Mouse (Mus musculus) MEL (cell line): ENCODE data around the gene Tent4b. TPM values are rescaled to one million over a fixed set of nuclear protein-coding genes. Genes with fewer than 3 reads are reported as not detected.

Experiments
- DNase-seq: peaks from one replicate; pipeline ENCODE4 v3.0.0; 2011; ENCODE audit warnings: low read depth, low spot score
- H3K27ac ChIP-seq: 2 replicates; pipeline ENCODE4 v1.5.1; 2012; ENCODE audit warnings: low read depth, mild to moderate bottlenecking, control low read depth, low read length, moderate library complexity; ENCODE audit not compliant: control insufficient read depth
- H3K27me3 ChIP-seq, 2 experiments: fragments of 150-350 bp in 1 of 2; sonication (generic) in 1 of 2; 2 replicates each; pipeline ENCODE4 v1.6.1; 2012; ENCODE audit warnings: low read length in 2 of 2, mild to moderate bottlenecking in 2 of 2, improper control_type of control experiment in 1 of 2, moderate library complexity in 1 of 2; ENCODE audit not compliant: insufficient read depth in 2 of 2, control insufficient read depth in 1 of 2
- H3K36me3 ChIP-seq, 2 experiments: 2 replicates each; pipeline ENCODE4 v1.6.1; 2012 to 2014; ENCODE audit warnings: low read length in 2 of 2, improper control_type of control experiment in 1 of 2, inconsistent platforms in 1 of 2, mild to moderate bottlenecking in 1 of 2; ENCODE audit not compliant: insufficient read depth in 2 of 2, control insufficient read depth in 1 of 2
- H3K4me1 ChIP-seq, 2 experiments: fragments of 150-350 bp in 1 of 2; sonication (generic) in 1 of 2; 2 replicates each; pipeline ENCODE4 v1.6.1; 2012; ENCODE audit warnings: low read length in 2 of 2, improper control_type of control experiment in 1 of 2, mild to moderate bottlenecking in 1 of 2; ENCODE audit not compliant: insufficient read depth in 2 of 2, control insufficient read depth in 1 of 2
- H3K4me3 ChIP-seq, 2 experiments: fragments of 150-350 bp in 1 of 2; sonication (generic) in 1 of 2; 2 replicates each; pipeline ENCODE4 v1.5.1; 2012; ENCODE audit warnings: low read depth in 2 of 2, low read length in 2 of 2, mild to moderate bottlenecking in 2 of 2, moderate library complexity in 2 of 2, control low read depth in 1 of 2, improper control_type of control experiment in 1 of 2; ENCODE audit not compliant: control insufficient read depth in 1 of 2, insufficient read depth in 1 of 2
- H3K79me2 ChIP-seq: 2 replicates; pipeline ENCODE4 v1.6.1; 2012; ENCODE audit warnings: mild to moderate bottlenecking, low read length, moderate library complexity; ENCODE audit not compliant: control insufficient read depth, poor library complexity, insufficient read depth
- H3K9ac ChIP-seq: 2 replicates; pipeline ENCODE4 v1.6.1; 2012; ENCODE audit warnings: low read depth, mild to moderate bottlenecking, control low read depth, low read length, moderate library complexity; ENCODE audit not compliant: control insufficient read depth, poor library complexity, severe bottlenecking
- H3K9me3 ChIP-seq: fragments of 150-350 bp; sonication (generic); replicated peaks from 2 replicates; pipeline ENCODE4 v1.6.1; 2012; ENCODE audit warnings: mild to moderate bottlenecking, low read length, improper control_type of control experiment, moderate library complexity; ENCODE audit not compliant: insufficient read depth
- CHD1 ChIP-seq: IDR thresholded peaks from 2 replicates; pipeline ENCODE4 v1.6.1; 2012; ENCODE audit warnings: low read depth, mild to moderate bottlenecking, inconsistent platforms, low read length, improper control_type of control experiment
- CHD2 ChIP-seq: IDR thresholded peaks from 2 replicates; pipeline ENCODE4 v1.6.1; 2011; ENCODE audit warnings: low read length, improper control_type of control experiment
- CTCF ChIP-seq, 3 experiments: IDR thresholded peaks in 2 of 3; conservative IDR thresholded peaks in 1 of 3; 2 replicates each; pipeline ENCODE4 v1.5.1; 2011 to 2012; ENCODE audit warnings: low read length in 3 of 3, low read depth in 2 of 3, mild to moderate bottlenecking in 2 of 3, improper control_type of control experiment in 1 of 3, inconsistent platforms in 1 of 3, mixed read lengths in 1 of 3, moderate library complexity in 1 of 3; ENCODE audit not compliant: control insufficient read depth in 1 of 3, insufficient read depth in 1 of 3, poor library complexity in 1 of 3, severe bottlenecking in 1 of 3
- ELF1 ChIP-seq: IDR thresholded peaks from 2 replicates; pipeline ENCODE4 v1.6.1; 2014; ENCODE audit warnings: low read depth, mild to moderate bottlenecking, inconsistent platforms, low read length, improper control_type of control experiment, moderate library complexity
- ETS1 ChIP-seq: IDR thresholded peaks from 2 replicates; pipeline ENCODE4 v1.6.1; 2012; ENCODE audit warnings: low read depth, mild to moderate bottlenecking, inconsistent platforms, low read length, improper control_type of control experiment, moderate library complexity
- HCFC1 ChIP-seq: IDR thresholded peaks from 2 replicates; pipeline ENCODE4 v1.6.1; 2012; ENCODE audit warnings: low read depth, mild to moderate bottlenecking, inconsistent platforms, low read length, improper control_type of control experiment, moderate library complexity
- JUND ChIP-seq: IDR thresholded peaks from 2 replicates; pipeline ENCODE4 v1.6.1; 2011; ENCODE audit warnings: low read depth, mild to moderate bottlenecking, improper control_type of control experiment, low read length
- KAT2A ChIP-seq: conservative IDR thresholded peaks from 2 replicates; pipeline ENCODE4 v1.6.1; 2012; ENCODE audit warnings: low read depth, low read length, improper control_type of control experiment, inconsistent platforms
- MAFK ChIP-seq: IDR thresholded peaks from 2 replicates; pipeline ENCODE4 v1.6.1; 2011; ENCODE audit warnings: low read depth, mild to moderate bottlenecking, low read length, improper control_type of control experiment, borderline replicate concordance
- MAX ChIP-seq: IDR thresholded peaks from 2 replicates; pipeline ENCODE4 v1.6.1; 2011; ENCODE audit warnings: low read length, improper control_type of control experiment
- MEF2A ChIP-seq: IDR thresholded peaks from 2 replicates; pipeline ENCODE4 v1.6.1; 2014; ENCODE audit warnings: low read depth, mild to moderate bottlenecking, inconsistent platforms, low read length, improper control_type of control experiment; ENCODE audit not compliant: poor library complexity, insufficient replicate concordance, severe bottlenecking; ENCODE audit errors: extremely low read depth
- MYB ChIP-seq: IDR thresholded peaks from 2 replicates; pipeline ENCODE4 v1.6.1; 2011; ENCODE audit warnings: mild to moderate bottlenecking, low read depth, low read length, improper control_type of control experiment
- NRF1 ChIP-seq: IDR thresholded peaks from 2 replicates; pipeline ENCODE4 v1.6.1; 2014; ENCODE audit warnings: low read depth, mild to moderate bottlenecking, inconsistent platforms, low read length, improper control_type of control experiment, moderate library complexity; ENCODE audit not compliant: poor library complexity, insufficient read depth, severe bottlenecking
- POLR2A ChIP-seq, 2 experiments: IDR thresholded peaks; 2 replicates each; pipeline ENCODE4 v1.6.1; 2011 to 2012; ENCODE audit warnings: low read length in 2 of 2, mild to moderate bottlenecking in 2 of 2, control low read depth in 1 of 2, improper control_type of control experiment in 1 of 2, low read depth in 1 of 2, moderate library complexity in 1 of 2; ENCODE audit not compliant: control insufficient read depth in 1 of 2, insufficient read depth in 1 of 2, poor library complexity in 1 of 2
- POLR2AphosphoS5 ChIP-seq: IDR thresholded peaks from 2 replicates; pipeline ENCODE4 v1.6.1; 2012; ENCODE audit warnings: low read depth, borderline replicate concordance, mild to moderate bottlenecking, inconsistent platforms, low read length, moderate library complexity, mixed read lengths
- RCOR1 ChIP-seq: IDR thresholded peaks from 2 replicates; pipeline ENCODE4 v1.6.1; 2012; ENCODE audit warnings: low read depth, mild to moderate bottlenecking, inconsistent platforms, low read length, improper control_type of control experiment
- SIN3A ChIP-seq: IDR thresholded peaks from 2 replicates; pipeline ENCODE4 v1.6.1; 2012; ENCODE audit warnings: low read length, improper control_type of control experiment, inconsistent platforms
- TBP ChIP-seq: IDR thresholded peaks from 2 replicates; pipeline ENCODE4 v1.8.0; 2011; ENCODE audit warnings: low read depth, low read length, improper control_type of control experiment
- TCF12 ChIP-seq: IDR thresholded peaks from 2 replicates; pipeline ENCODE4 v1.6.1; 2014; ENCODE audit warnings: low read depth, mild to moderate bottlenecking, inconsistent platforms, low read length, improper control_type of control experiment, moderate library complexity
- UBTF ChIP-seq: IDR thresholded peaks from 2 replicates; pipeline ENCODE4 v1.6.1; 2012; ENCODE audit warnings: low read depth, mild to moderate bottlenecking, inconsistent platforms, low read length, improper control_type of control experiment, moderate library complexity, borderline replicate concordance; ENCODE audit not compliant: insufficient read depth
- USF2 ChIP-seq, 2 experiments: IDR thresholded peaks; 2 replicates each; pipeline ENCODE4 v1.6.1; 2011 to 2012; ENCODE audit warnings: improper control_type of control experiment in 2 of 2, low read length in 2 of 2, borderline replicate concordance in 1 of 2, inconsistent platforms in 1 of 2, low read depth in 1 of 2, mild to moderate bottlenecking in 1 of 2; ENCODE audit not compliant: insufficient read depth in 1 of 2
- polyA plus RNA-seq, 2 experiments: library from polyadenylated mRNA; stranded (reverse) in 1 of 2; unstranded in 1 of 2; fragments of >175 nt in 1 of 2; fragments of >200 nt in 1 of 2; gene quantifications; 2 replicates each; pipeline versions ENCODE4 v1.2.1 to v1.2.4; 2012; ENCODE audit warnings: low replicate concordance in 2 of 2, low read depth in 1 of 2; ENCODE audit not compliant: insufficient read length in 2 of 2, insufficient read depth in 1 of 2, missing spikeins in 1 of 2
- total RNA-seq: library from RNA; depleted of rRNA; stranded (reverse); fragments of 300-350 nt; gene quantifications from 2 replicates; pipeline ENCODE4 v1.2.3, GENCODE M21; 2012

The Tent4b gene
- total and polyA plus RNA-seq, 3 experiments: 25.9 to 45.3 TPM; not detected in 1

DNA sequence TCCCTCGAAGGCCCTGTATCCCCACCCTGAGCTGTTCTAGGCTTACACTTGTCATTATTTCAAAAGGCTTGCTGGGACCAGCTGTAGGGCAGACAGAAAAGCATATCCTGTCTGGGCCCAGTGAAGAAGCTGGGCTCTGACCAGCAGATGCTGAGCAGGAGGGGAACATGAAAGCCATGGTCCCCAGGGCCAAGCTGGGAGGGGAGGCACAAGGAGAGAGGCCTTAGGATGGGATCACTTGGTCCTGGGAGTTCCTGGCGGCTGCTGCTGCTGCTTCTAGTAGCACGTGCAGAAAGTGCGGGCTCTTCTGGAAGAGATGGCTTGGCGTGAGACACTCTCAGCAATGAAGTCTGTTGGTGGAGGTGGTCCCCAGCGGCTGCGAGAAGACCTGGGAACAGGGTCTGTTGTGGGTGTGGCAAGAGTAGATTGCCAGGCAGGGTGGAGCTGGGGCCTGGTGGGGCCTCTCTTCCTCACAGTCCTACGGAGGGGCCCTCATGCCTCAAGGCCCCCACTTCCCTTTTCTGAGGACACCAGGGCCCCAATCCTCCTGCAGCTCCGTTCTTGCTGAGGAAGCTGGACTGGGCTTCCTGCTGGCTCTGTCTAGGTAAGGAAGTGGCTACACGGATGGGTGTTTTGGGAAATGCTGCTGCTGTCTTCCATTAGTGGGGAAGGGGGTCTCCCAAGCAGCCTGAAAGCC is 101.0 kb downstream of the Tent4b start (continued):
- TF ChIP-seq HCFC1 (peak; percentile 53; the same call in 1 of the 2 replicates), CHD2 (no peak), MAX (peak; percentile 75; the same call in 1 of the 2 replicates), NRF1 (no peak), JUND (no peak), KAT2A (0 out of 2 replicates have a peak, but pooled peaks have one; percentile 13), MEF2A (no peak), POLR2AphosphoS5 (no peak; the same call in 1 of the 2 replicates), TCF12 (peak; percentile 78), MAFK (peak; percentile 28; the same call in 1 of the 2 replicates), USF2 (IDR thresholded peaks at IDR 0.05; ENCODE audit: borderline replicate concordance in 1 of 2, insufficient read depth in 1 of 2, low read depth in 1 of 2, low read length in 2 of 2) (no peak), RCOR1 (peak; percentile 76), ELF1 (peak; percentile 76), CTCF (IDR thresholded peaks at IDR 0.05 in 2 of 3, conservative IDR thresholded peaks at IDR 0.05 in 1 of 3; ENCODE audit: control insufficient read depth in 1 of 3, insufficient read depth in 1 of 3, low read depth in 2 of 3, low read length in 3 of 3, poor library complexity in 1 of 3, severe bottlenecking in 1 of 3) (no peak), SIN3A (peak; percentile 86), CHD1 (no peak), UBTF (no peak), TBP (peak; percentile 31; the same call in 1 of the 2 replicates), MYB (peak; percentile 74; the same call in 1 of the 2 replicates), ETS1 (peak; percentile 84)

DNA sequence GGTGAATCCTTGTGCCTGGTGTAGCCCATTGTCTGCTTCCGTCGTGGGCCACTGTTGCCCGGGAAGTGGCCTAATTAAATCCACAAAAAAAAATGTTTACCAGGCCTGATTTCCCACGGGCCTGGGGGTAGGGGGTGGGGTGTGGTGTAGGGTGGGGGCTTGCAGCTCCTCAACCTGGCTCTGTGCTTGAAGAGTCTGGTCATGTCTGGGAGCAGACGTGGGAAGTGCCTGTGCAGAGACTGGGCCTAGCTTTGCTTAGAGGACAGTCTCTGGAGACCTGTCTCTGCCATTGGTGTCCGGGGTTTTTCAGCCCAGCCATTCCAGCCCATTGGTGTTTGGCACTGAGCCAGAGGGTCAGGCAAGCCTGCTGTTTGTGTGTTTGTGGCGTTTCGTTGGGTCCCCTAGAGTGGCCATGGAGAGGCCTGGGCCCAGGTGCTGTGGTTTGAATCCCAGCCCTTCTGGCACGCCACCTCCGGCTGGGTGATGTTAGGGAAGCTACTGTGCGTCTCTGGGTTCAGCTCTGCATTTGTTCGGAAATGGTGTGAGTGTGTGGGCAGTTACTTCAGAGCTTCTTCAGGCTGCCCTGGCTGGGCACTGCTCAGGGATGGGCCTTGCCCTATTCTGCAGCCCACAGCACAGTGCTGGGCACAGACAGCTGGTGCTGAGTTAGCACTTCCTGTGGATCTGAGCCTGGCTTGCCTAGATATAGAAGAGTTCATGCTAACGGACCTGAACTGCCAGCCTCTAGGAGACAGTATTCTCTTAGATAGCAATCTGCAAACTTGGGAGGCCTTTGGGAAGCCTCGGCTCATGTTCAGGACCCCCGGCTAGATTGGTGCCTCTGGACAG is 102.8 kb downstream of the Tent4b start:
- no peak for DNase-seq
- Histone ChIP-seq H3K27ac (peak overlapping the region; percentile 89), H3K9ac (peak overlapping the region; percentile 71), H3K27me3 (no peaks in the 10 kb centered on the region), H3K9me3 (no peaks in the 10 kb centered on the region), H3K79me2 (peaks cover 52% of the 10 kb centered on the region), H3K4me3 (no peak overlapping the region), H3K36me3 (peaks cover 10 to 48% of the 10 kb centered on the region in 2 experiments), H3K4me1 (peaks cover 21 to 48% of the 10 kb centered on the region in 2 experiments)
- TF ChIP-seq POLR2A (IDR thresholded peaks at IDR 0.05; ENCODE audit: control insufficient read depth in 1 of 2, insufficient read depth in 1 of 2, low read depth in 1 of 2, low read length in 2 of 2, poor library complexity in 1 of 2) (no peak), MAFK (peak; percentile 81), KAT2A (no peak)
